Mouse (Mus musculus): Measurements from ENCODE around the gene Smc3. TPM values are rescaled to one million over a fixed set of nuclear protein-coding genes. Genes with fewer than 3 reads are reported as not detected.

Smc3 gene
- polyA plus RNA-seq, 1 experiment = 4.8 TPM

Other genes with a start within 250 kb of the Smc3 start
- not detected in 2 replicates for gene Gm10197, start 228.6 kb upstream of the Smc3 start, polyA plus RNA-seq (2012; rRNA removed)
- gene Smndc1, start 209.8 kb upstream of the Smc3 start, polyA plus RNA-seq (2012; rRNA removed) = 4.1 and 6.8 TPM in 2 replicates
- gene Dusp5, start 71.3 kb upstream of the Smc3 start, polyA plus RNA-seq (2012; rRNA removed) = 21.2 and 27.2 TPM in 2 replicates
- 93.6 and 116 TPM in 2 replicates for gene Nutf2-ps1, start 11.3 kb upstream of the Smc3 start, polyA plus RNA-seq (2012; rRNA removed)
- 1.9 and 2.2 TPM in 2 replicates for gene Rbm20, start 76.9 kb downstream of the Smc3 start, polyA plus RNA-seq (2012; rRNA removed)

Data from gonadal fat pad, adult 2 months (tissue).